Mouse (Mus musculus) forebrain, postnatal 0 days (tissue): ENCODE data around the gene Zfp385c. TPM values are rescaled to one million over a fixed set of nuclear protein-coding genes. Genes with fewer than 3 reads are reported as not detected.

Experiments used
- ATAC-seq: fragments of 200-750 bp; cut with Nextera tagmentation; 2 replicates; pipeline ENCODE4 v1.8.0; 2017; ENCODE audit warnings: mild to moderate bottlenecking, moderate library complexity
- DNase-seq: peaks from one replicate; pipeline ENCODE4 v3.0.0-alpha.2; 2015
- H3K27ac ChIP-seq: fragments of 300-500 bp; sonication (generic); 2 replicates; pipeline ENCODE4 v1.5.1; 2014; ENCODE audit warnings: low read depth, mild to moderate bottlenecking, antibody characterized with exemption, low read length, moderate library complexity, mixed read lengths
- H3K27me3 ChIP-seq: fragments of 300-500 bp; sonication (generic); 2 replicates; pipeline ENCODE4 v1.6.1; 2014; ENCODE audit warnings: mild to moderate bottlenecking, low read length, mixed read lengths; ENCODE audit not compliant: insufficient read depth
- H3K36me3 ChIP-seq: fragments of 300-500 bp; sonication (generic); 2 replicates; pipeline ENCODE4 v1.6.1; 2014; ENCODE audit warnings: mild to moderate bottlenecking, moderate library complexity; ENCODE audit not compliant: insufficient read depth
- H3K4me1 ChIP-seq: fragments of 300-500 bp; sonication (generic); 2 replicates; pipeline ENCODE4 v1.6.1; 2014; ENCODE audit warnings: antibody characterized with exemption; ENCODE audit not compliant: insufficient read depth
- H3K4me2 ChIP-seq: fragments of 300-500 bp; sonication (generic); 2 replicates; pipeline ENCODE4 v1.6.1; 2014; ENCODE audit warnings: low read depth, mild to moderate bottlenecking, moderate library complexity
- H3K4me3 ChIP-seq: fragments of 300-500 bp; sonication (generic); 2 replicates; pipeline ENCODE4 v1.5.1; 2014; ENCODE audit warnings: low read depth, low read length, mixed read lengths
- H3K9ac ChIP-seq: fragments of 300-500 bp; sonication (generic); 2 replicates; pipeline ENCODE4 v1.6.1; 2014; ENCODE audit warnings: mild to moderate bottlenecking
- H3K9me3 ChIP-seq: fragments of 300-500 bp; sonication (generic); 2 replicates; pipeline ENCODE4 v1.6.1; 2016; ENCODE audit warnings: low read length
- CTCF ChIP-seq: sonication (generic); IDR thresholded peaks from 2 replicates; pipeline ENCODE4 v1.5.1; 2016; ENCODE audit warnings: antibody characterized with exemption, control low read depth, low read depth
- WGBS: fragments of 180-500 bp; shearing (Covaris S2); extraction: QIAGEN DNeasy Blood & Tissue Kit; methylation state at CpG from one replicate; pipeline ENCODE4 v1.1.7; 2014; 5-methylcytosine and 5-hydroxymethylcytosine counted together
- polyA plus RNA-seq: library from polyadenylated mRNA; unstranded; fragments of >200 nt; fragmentation: Nextera tagmentation; extraction: Ambion mirVana; gene quantifications from 2 replicates; pipeline ENCODE4 v1.2.1, GENCODE M21; 2015
- total RNA-seq: library from RNA; depleted of rRNA; stranded (reverse); fragments of >200 nt; gene quantifications from 2 replicates; pipeline ENCODE4 v1.2.3, GENCODE M21; 2014

Zfp385c gene
- total and polyA plus RNA-seq, 2 experiments from 2014 or later, result 1.0 to 2.0 TPM

DNA sequence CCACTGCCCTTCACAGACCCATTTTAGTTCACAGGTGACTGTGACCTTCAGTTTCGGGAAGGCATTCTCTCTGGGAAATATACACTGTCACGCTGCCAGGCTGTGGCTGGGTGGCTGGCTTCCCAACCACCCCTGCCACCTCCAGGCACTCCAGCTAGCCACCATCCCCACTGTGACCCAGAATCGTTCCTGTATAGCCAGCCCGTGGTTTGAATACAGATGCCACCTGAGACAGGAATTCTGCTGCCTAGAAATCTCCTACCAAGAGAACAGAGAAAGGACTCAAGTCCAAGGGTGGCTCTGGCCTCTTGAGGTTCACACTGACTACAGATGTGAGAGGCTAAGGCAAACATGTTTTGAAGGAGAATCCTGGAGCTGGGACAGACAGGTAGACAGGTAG is 26.6 kb upstream of the Zfp385c start:
- no peak for DNase-seq
- Histone ChIP-seq H3K4me1 (0 out of 2 replicates have a peak, but pooled peaks cover 5% of the 10 kb centered on the region), H3K9me3 (no peaks in the 10 kb centered on the region), H3K4me2 (no peak overlapping the region), H3K27me3 (no peaks in the 10 kb centered on the region), H3K27ac (no peak overlapping the region), H3K36me3 (peaks cover 38% of the 10 kb centered on the region), H3K9ac (no peak overlapping the region), H3K4me3 (no peak overlapping the region)
- 87% methylated on average over 4 of the region's 4 CpGs for WGBS
- no peak for TF ChIP-seq CTCF
- no peak for ATAC-seq

DNA sequence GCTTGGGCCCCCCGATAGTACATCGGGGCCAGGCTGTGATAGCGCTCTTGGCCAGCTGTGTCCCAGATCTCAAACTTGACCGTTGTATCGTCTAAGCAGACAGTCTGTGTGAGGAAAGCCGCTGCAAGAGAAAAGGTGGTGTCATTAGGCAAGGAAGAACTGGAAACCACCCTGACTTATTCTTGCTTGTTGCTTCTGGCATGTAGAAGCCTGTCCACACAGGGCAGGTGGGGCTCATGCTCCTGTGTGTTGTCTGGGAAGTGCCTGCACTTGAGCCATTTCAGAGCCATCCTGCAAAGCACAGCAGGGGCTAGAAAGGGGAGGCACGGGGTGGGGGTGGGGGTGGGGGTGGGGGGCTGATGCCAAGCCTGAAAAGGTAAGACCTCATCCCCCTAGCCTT is 26.2 kb upstream of the Zfp385c start:
- no peaks in the 10 kb centered on the region for H3K9me3 ChIP-seq
- no peak overlapping the region for H3K27ac ChIP-seq
- H3K4me2 ChIP-seq, result no peak overlapping the region
- DNase-seq, result no peak
- WGBS, result 94% methylated on average over 7 of the region's 7 CpGs
- 0 out of 2 replicates have a peak, but pooled peaks cover 8% of the 10 kb centered on the region for H3K4me1 ChIP-seq
- TF ChIP-seq CTCF, result no peak
- ATAC-seq, result no peak
- peaks cover 38% of the 10 kb centered on the region for H3K36me3 ChIP-seq
- no peak overlapping the region for H3K4me3 ChIP-seq
- H3K27me3 ChIP-seq, result no peaks in the 10 kb centered on the region
- H3K9ac ChIP-seq, result no peak overlapping the region

DNA sequence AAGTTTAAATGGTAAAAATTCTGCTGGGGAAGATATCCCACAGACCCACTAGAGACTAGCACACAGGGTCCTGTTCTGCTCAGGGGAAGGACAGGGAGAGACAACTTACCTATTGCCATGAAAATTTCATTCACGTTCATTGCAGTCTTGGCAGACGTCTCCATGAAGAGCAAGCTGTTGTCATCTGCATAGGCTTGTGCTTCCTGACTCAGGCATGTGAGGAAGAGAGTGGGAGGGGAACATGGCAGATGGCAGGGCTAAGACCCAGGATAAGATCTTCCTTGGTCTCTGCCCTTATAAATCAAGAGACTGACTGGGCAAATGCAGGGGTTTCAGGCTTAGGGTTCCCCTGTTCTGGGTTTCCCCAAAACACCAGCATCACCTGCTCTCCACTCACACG is 24.4 kb upstream of the Zfp385c start:
- Histone ChIP-seq H3K27ac (no peak overlapping the region), H3K4me3 (no peak overlapping the region), H3K9me3 (no peaks in the 10 kb centered on the region), H3K4me1 (peaks cover 10% of the 10 kb centered on the region), H3K27me3 (no peaks in the 10 kb centered on the region), H3K4me2 (no peak overlapping the region), H3K36me3 (peaks cover 38% of the 10 kb centered on the region), H3K9ac (no peak overlapping the region)
- 82% methylated on average over 3 of the region's 3 CpGs for WGBS
- no peak for ATAC-seq
- DNase-seq, result no peak
- TF ChIP-seq CTCF, result no peak

DNA sequence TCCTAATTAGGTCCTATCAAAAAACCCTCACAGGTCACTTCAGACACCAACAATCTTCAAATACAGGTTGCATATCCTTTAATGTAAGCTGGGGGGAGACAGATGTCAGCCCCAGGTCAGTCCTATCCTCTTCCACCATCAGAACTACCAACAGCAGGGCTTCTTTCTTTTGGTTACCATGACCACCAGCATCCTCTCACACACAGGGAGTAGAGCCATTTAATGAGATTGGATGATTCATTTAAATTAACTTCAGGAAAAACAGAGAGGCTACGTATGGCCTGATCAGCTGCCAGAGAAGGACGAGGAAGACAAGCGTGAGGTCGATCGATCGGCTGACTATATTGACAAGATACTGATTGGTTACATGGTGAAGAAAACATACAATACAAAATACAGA is 22.7 kb upstream of the Zfp385c start:
- Histone ChIP-seq H3K27ac (no peak overlapping the region), H3K4me1 (peaks cover 16% of the 10 kb centered on the region), H3K9ac (no peak overlapping the region), H3K4me3 (no peak overlapping the region), H3K4me2 (no peak overlapping the region), H3K36me3 (peaks cover 41% of the 10 kb centered on the region), H3K9me3 (no peaks in the 10 kb centered on the region), H3K27me3 (no peaks in the 10 kb centered on the region)
- ATAC-seq (0 out of 2 replicates have a peak, but pooled peaks have one; percentile 26), DNase-seq (no peak)
- TF ChIP-seq CTCF, result no peak
- WGBS, result 70% methylated on average over 6 of the region's 6 CpGs

DNA sequence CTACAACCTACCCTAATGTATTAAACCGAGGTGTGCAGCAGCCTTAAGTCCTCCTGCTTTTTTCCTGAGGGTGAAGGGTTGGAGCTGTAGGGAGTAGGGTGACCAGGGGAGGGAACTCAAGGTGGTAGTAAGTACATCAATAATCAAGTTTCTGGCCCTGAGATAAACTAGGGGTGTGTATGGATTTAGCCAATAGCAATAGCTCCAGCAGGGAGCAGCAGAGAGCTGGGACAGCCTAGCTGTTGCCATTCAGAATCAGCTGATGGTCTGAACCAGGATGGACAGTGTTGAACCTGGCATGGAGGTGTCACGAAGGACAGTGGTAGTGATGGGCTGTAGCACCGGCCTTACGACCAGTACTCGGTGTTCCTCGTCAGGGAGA is 22.3 kb upstream of the Zfp385c start:
- WGBS, result 48% methylated on average over 6 of the region's 6 CpGs
- Histone ChIP-seq H3K4me2 (no peak overlapping the region), H3K4me1 (peaks cover 16% of the 10 kb centered on the region), H3K27me3 (no peaks in the 10 kb centered on the region), H3K9me3 (no peaks in the 10 kb centered on the region), H3K27ac (no peak overlapping the region), H3K36me3 (peaks cover 42% of the 10 kb centered on the region), H3K9ac (no peak overlapping the region), H3K4me3 (no peak overlapping the region)
- DNase-seq (peak; percentile 77), ATAC-seq (peak; percentile 39; the same call in 1 of the 2 replicates)
- TF ChIP-seq CTCF, result peak; percentile 92

DNA sequence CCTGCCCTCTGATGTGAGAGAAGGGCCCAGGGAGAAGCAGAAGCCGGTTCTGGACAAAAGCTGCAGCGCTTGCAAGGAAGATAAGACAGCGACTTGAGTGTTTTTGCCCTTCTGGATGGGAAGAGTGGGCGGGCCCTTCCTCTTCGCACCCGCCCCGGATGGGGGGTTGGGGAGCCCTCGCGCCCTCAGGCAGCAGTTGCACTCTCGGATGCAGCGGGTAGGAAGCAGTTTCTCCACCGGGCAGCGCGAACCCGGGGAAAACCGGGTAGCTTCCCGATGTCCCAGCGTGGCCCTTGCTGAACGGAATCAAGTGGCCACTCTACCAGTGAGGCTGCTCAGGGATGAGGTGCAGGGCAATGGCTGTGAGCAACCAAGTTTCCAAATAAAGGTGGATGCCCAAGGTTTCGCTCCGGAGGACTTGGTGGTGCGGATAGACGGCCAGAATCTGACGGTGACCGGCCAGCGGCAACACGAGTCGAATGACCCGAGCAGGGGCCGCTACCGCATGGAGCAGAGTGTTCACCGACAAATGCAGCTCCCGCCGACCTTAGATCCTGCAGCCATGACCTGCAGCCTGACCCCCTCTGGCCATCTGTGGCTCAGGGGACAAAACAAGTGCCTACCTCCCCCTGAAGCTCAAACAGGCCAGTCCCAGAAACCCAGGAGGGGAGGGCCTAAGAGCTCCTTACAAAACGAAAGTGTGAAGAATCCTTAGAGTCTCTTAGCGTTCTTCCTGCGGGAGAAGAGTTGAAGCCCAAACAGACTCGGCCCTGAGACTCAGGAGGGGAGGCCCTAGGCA is 21.7 kb upstream of the Zfp385c start, which contains the start of gene Hspb9:
Gene Hspb9, plus strand, starts transcription at position 116 of the 799 bp plus-strand sequence.
- no peak within 1 kb of the TSS for H3K27ac ChIP-seq
- H3K4me2 ChIP-seq, result peak within 1 kb of the TSS; percentile 20
- no peak for TF ChIP-seq CTCF
- H3K36me3 ChIP-seq, result peaks cover 43% of the 10 kb centered on the region
- H3K9me3 ChIP-seq, result no peaks in the 10 kb centered on the region
- 14% methylated on average over 38 of the region's 38 CpGs for WGBS
- peaks cover 16% of the 10 kb centered on the region for H3K4me1 ChIP-seq
- no peaks in the 10 kb centered on the region for H3K27me3 ChIP-seq
- 0 out of 2 replicates have a peak within 1 kb of the TSS, but pooled peaks have one; percentile 2 for H3K9ac ChIP-seq
- DNase-seq (no peak), ATAC-seq (no peak)
- no peak within 1 kb of the TSS for H3K4me3 ChIP-seq

DNA sequence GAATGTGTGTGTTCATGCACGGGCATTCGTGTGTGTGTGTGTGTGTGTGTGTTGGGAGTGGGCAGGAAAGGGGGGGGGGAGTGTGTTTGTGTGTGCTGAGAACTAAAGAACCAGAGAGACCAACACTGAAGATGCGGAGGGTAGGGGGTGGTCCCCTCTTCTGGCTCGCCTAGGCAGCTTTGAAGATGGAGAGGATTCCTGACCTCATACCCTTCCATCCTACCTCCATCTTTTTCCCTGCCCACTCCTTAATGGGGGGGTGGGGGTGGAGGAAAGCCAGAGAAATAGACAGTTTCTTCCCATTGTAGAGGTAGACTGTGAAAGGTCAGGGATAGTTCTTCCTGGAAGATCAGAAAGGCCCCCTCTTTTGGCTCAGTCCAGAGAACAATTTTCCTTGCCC is 20.9 kb upstream of the Zfp385c start:
- no peak for DNase-seq
- no peak for TF ChIP-seq CTCF

More for the DNA sequence above, 20.9 kb upstream of the Zfp385c start:
- Histone ChIP-seq H3K9me3 (no peaks in the 10 kb centered on the region), H3K27ac (no peak overlapping the region), H3K36me3 (peaks cover 43% of the 10 kb centered on the region), H3K4me3 (no peak overlapping the region), H3K9ac (0 out of 2 replicates have a peak overlapping the region, but pooled peaks have one; percentile 2), H3K4me1 (peaks cover 16% of the 10 kb centered on the region), H3K27me3 (no peaks in the 10 kb centered on the region), H3K4me2 (0 out of 2 replicates have a peak overlapping the region, but pooled peaks have one; percentile 20)
- 62% methylated on average over 4 of the region's 4 CpGs for WGBS
- ATAC-seq, result no peak
